Mouse (Mus musculus) ES-Bruce4 (cell line): ENCODE measurements at regions not wholly inside any gene's neighbourhood (a gene's known extent, or its start where the extent isn't known, plus 50 kb on each side); places are given as distances from the start of the nearest gene placed in this dataset.

Source experiments
- H3K27ac ChIP-seq: 2 replicates; pipeline ENCODE4 v1.5.1; 2012; ENCODE audit warnings: low read length, inconsistent platforms; ENCODE audit not compliant: insufficient read depth
- H3K27me3 ChIP-seq: 2 replicates; pipeline ENCODE4 v1.6.1; 2012; ENCODE audit warnings: mild to moderate bottlenecking, low read length, inconsistent platforms; ENCODE audit not compliant: control insufficient read depth, poor library complexity, insufficient read depth, severe bottlenecking
- H3K36me3 ChIP-seq: 2 replicates; pipeline ENCODE4 v1.6.1; 2012; ENCODE audit warnings: inconsistent platforms, mild to moderate bottlenecking, low read length, moderate library complexity; ENCODE audit not compliant: control insufficient read depth, poor library complexity, insufficient read depth, severe bottlenecking
- H3K4me1 ChIP-seq: one replicate; pipeline ENCODE4 v1.8.1; 2011; ENCODE audit warnings: low read length; ENCODE audit not compliant: control insufficient read depth, insufficient read depth
- H3K4me3 ChIP-seq: 2 replicates; pipeline ENCODE4 v1.5.1; 2011; ENCODE audit warnings: low read depth, mild to moderate bottlenecking, low read length
- H3K9ac ChIP-seq: 2 replicates; pipeline ENCODE4 v1.6.1; 2012; ENCODE audit warnings: low read depth, mild to moderate bottlenecking, inconsistent platforms; ENCODE audit not compliant: poor library complexity, severe bottlenecking
- H3K9me3 ChIP-seq: replicated peaks from 2 replicates; pipeline ENCODE4 v1.6.1; 2012; ENCODE audit warnings: mild to moderate bottlenecking, low read length, inconsistent platforms; ENCODE audit not compliant: control insufficient read depth, poor library complexity, insufficient read depth, severe bottlenecking
- CTCF ChIP-seq: IDR thresholded peaks from one replicate; pipeline ENCODE4 v1.8.1; 2011; ENCODE audit warnings: low read depth, low read length
- EP300 ChIP-seq: IDR thresholded peaks from 2 replicates; pipeline ENCODE4 v1.6.1; 2011; ENCODE audit warnings: low read depth, low read length; ENCODE audit not compliant: insufficient read depth
- POLR2A ChIP-seq: IDR thresholded peaks from one replicate; pipeline ENCODE4 v1.8.1; 2011; ENCODE audit warnings: low read length; ENCODE audit not compliant: insufficient read depth

- Histone ChIP-seq H3K27ac (no peak overlapping the region), H3K9me3 (no peaks in the 10 kb centered on the region), H3K27me3 (no peaks in the 10 kb centered on the region), H3K4me3 (no peak overlapping the region), H3K36me3 (no peaks in the 10 kb centered on the region), H3K9ac (no peak overlapping the region), H3K4me1 (no peaks in the 10 kb centered on the region)
- peak; percentile 42 for TF ChIP-seq CTCF
- TF ChIP-seq EP300: no peak
- TF ChIP-seq POLR2A: no peak
Measured at GRCm38 (mm10) chr4:26016071-26016470, 216.0 kb upstream of the Fut9 start.

DNA sequence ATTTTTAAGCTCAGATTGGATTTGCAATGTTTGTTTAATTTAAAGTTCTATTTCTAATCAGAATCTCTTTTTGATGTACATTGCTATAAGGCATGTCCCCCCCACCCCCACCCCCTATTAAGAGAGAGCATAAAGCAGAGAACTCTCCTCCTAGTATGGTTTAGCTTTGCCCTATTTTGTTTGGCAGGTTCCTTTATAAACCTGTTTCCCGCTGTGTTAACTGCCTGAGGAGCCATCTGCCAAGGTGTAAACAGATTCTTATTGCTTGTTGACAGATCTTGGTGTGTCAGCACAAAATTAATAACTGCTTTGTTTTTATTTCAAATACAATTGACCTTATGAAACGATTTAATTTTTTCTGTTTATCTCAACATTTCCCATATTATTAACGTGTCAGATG is 200.3 kb upstream of the Fut9 start:
- Histone ChIP-seq H3K27ac (no peak overlapping the region), H3K4me1 (no peaks in the 10 kb centered on the region), H3K27me3 (no peaks in the 10 kb centered on the region), H3K4me3 (no peak overlapping the region), H3K9me3 (no peaks in the 10 kb centered on the region), H3K36me3 (no peaks in the 10 kb centered on the region), H3K9ac (no peak overlapping the region)
- TF ChIP-seq EP300 (no peak), POLR2A (no peak), CTCF (no peak)

GRCm38 (mm10) chr4:25998561-25998960 is 198.5 kb upstream of the Fut9 start:
- TF ChIP-seq CTCF (no peak), POLR2A (no peak), EP300 (no peak)
- Histone ChIP-seq H3K9me3 (no peaks in the 10 kb centered on the region), H3K27me3 (no peaks in the 10 kb centered on the region), H3K4me1 (no peaks in the 10 kb centered on the region), H3K9ac (no peak overlapping the region), H3K27ac (no peak overlapping the region), H3K36me3 (no peaks in the 10 kb centered on the region), H3K4me3 (no peak overlapping the region)

GRCm38 (mm10) chr4:25955696-25956348 is 155.8 kb upstream of the Fut9 start:
- TF ChIP-seq EP300 (no peak), CTCF (no peak), POLR2A (no peak)
- Histone ChIP-seq H3K9ac (no peak overlapping the region), H3K27ac (no peak overlapping the region), H3K36me3 (no peaks in the 10 kb centered on the region), H3K27me3 (no peaks in the 10 kb centered on the region), H3K4me1 (no peaks in the 10 kb centered on the region), H3K4me3 (no peak overlapping the region), H3K9me3 (no peaks in the 10 kb centered on the region)

DNA sequence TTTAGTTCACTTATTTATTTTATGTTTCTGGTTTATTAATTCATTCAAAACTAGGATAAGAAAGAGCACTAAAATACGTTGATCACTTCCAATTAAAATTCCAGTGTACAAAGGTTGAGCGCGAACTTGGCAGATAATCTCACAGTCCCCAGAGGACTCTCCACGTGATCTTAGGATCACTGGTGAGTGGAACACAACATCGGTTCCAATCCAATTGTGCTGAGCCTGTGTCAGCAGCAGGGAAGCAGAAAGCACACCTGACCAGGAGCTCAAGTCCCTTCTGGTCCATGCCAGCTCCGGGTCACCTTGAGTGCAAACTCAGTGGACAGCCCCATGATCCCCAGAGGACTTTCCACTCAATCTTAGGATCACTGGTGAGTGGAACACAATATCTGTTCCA is 132.5 kb upstream of the Fut9 start:
- H3K36me3 ChIP-seq: no peaks in the 10 kb centered on the region
- H3K4me3 ChIP-seq: no peak overlapping the region
- TF ChIP-seq EP300: no peak
- no peak for TF ChIP-seq POLR2A
- TF ChIP-seq CTCF: no peak
- no peaks in the 10 kb centered on the region for H3K27me3 ChIP-seq
- H3K4me1 ChIP-seq: no peaks in the 10 kb centered on the region
- H3K9me3 ChIP-seq: no peaks in the 10 kb centered on the region
- no peak overlapping the region for H3K9ac ChIP-seq
- H3K27ac ChIP-seq: no peak overlapping the region

- H3K36me3 ChIP-seq: no peaks in the 10 kb centered on the region
- no peaks in the 10 kb centered on the region for H3K27me3 ChIP-seq
- H3K4me3 ChIP-seq: no peak overlapping the region
- H3K27ac ChIP-seq: no peak overlapping the region
- no peaks in the 10 kb centered on the region for H3K4me1 ChIP-seq
- no peak for TF ChIP-seq CTCF
- no peak for TF ChIP-seq EP300
- TF ChIP-seq POLR2A: no peak
- H3K9ac ChIP-seq: no peak overlapping the region
- H3K9me3 ChIP-seq: no peaks in the 10 kb centered on the region
Measured at GRCm38 (mm10) chr4:25895381-25895980, 95.4 kb upstream of the Fut9 start.
